ENCODE assay signal across 12 mouse cellular contexts in genomic region chr10:95195719-95196118, GRCm38 (mm10).
DNase-seq lines count a peak whose midpoint lies in the region; ATAC-seq and TF ChIP-seq lines count a peak whose summit lies in the region.
"Had no signal": no experiment of that assay in that cellular context is flagged by ENCODE, and none has a peak within 500 bp of the region (broad histone marks: within the 10 kb centered on the region; RNA-seq: fewer than 3 reads in every experiment).

No protein-coding gene starts in this region.

- no peaks in the 10 kb centered on the region for H3K36me3 ChIP-seq in liver, embryonic 13.5 days
- H3K36me3 ChIP-seq in splenic B cell, adult 2 months (ENCODE audit: control insufficient read depth, insufficient read depth, low read length, poor library complexity, severe bottlenecking) = no peaks in the 10 kb centered on the region
- H3K36me3 ChIP-seq: heart, embryonic 15.5 days; neural tube, embryonic 12.5 days had no signal

- ATAC-seq in liver, embryonic 13.5 days (ENCODE audit: low read depth) = peak; percentile 88
- ATAC-seq: intestine, postnatal 0 days had no signal

- intact Hi-C loops in left cerebral cortex, postnatal 4 days (cut with DNase I) = no loop called here

- peaks cover 52% of the 10 kb centered on the region for H3K4me1 ChIP-seq in liver, embryonic 13.5 days (replicated peaks)

- no peak overlapping the region for H3K9ac ChIP-seq in liver, embryonic 13.5 days
- H3K9ac ChIP-seq: heart, embryonic 15.5 days; neural tube, embryonic 12.5 days had no signal

- H3K4me3 ChIP-seq in liver, embryonic 13.5 days (replicated peaks) = no peak overlapping the region
- H3K4me3 ChIP-seq in layer of hippocampus, adult 2 months = no peak overlapping the region
- H3K4me3 ChIP-seq: heart, embryonic 15.5 days; neural tube, embryonic 12.5 days had no signal

- no peak overlapping the region for H3K27ac ChIP-seq in liver, embryonic 13.5 days
- no peak overlapping the region for H3K27ac ChIP-seq in layer of hippocampus, adult 2 months
- H3K27ac ChIP-seq: heart, embryonic 15.5 days; neural tube, embryonic 12.5 days had no signal

- WGBS in liver, embryonic 13.5 days (ENCODE audit: insufficient replicate concordance) = 33% methylated on average over 5 of the region's 5 CpGs

- no peak for TF ChIP-seq CTCF in layer of hippocampus, adult 2 months (conservative IDR thresholded peaks at IDR 0.05)

- DNase-seq in B cell, adult 2 months = peak; percentile 65 to 75
- peak; percentile 87 for DNase-seq in MEL-GATA-1-ER (ENCODE audit: extremely low read depth, low read depth)
- DNase-seq in liver, embryonic 13.5 days = peak; percentile 15
- DNase-seq in splenic B cell, adult 2 months (ENCODE audit: low read depth, low spot score) = peak; percentile 82
- no peak for DNase-seq in layer of hippocampus, adult 2 months (ENCODE audit: low spot score in 2 of 2)
- no peak for DNase-seq in urinary bladder, postnatal 14 days (ENCODE audit: low spot score)
- no peak for DNase-seq in layer of hippocampus, postnatal 25 days (ENCODE audit: extremely low spot score in 1 of 2, low spot score in 1 of 2)
- DNase-seq in left cerebral cortex, postnatal 4 days = no peak
- DNase-seq: right cerebral cortex, adult 18-20 months had no signal

- H3K27me3 ChIP-seq in liver, embryonic 13.5 days = no peaks in the 10 kb centered on the region
- H3K27me3 ChIP-seq in splenic B cell, adult 2 months (ENCODE audit: control insufficient read depth, insufficient read depth, low read length, poor library complexity, severe bottlenecking) = no peaks in the 10 kb centered on the region
- H3K27me3 ChIP-seq: heart, embryonic 15.5 days; neural tube, embryonic 12.5 days had no signal

- no peak overlapping the region for H3K4me2 ChIP-seq in liver, embryonic 13.5 days
- H3K4me2 ChIP-seq: heart, embryonic 15.5 days; neural tube, embryonic 12.5 days had no signal

- H3K9me3 ChIP-seq in liver, embryonic 13.5 days (replicated peaks) = no peaks in the 10 kb centered on the region
- H3K9me3 ChIP-seq: heart, embryonic 15.5 days; neural tube, embryonic 12.5 days had no signal

Comparison
In these comparisons a context has a peak if more than half of its experiments do, and no peak if none do; other contexts are left out.
1. DNase-seq: peak in B cell, adult 2 months (2 of 2), MEL-GATA-1-ER (single experiment), liver, embryonic 13.5 days (single experiment) and splenic B cell, adult 2 months (single experiment); none in layer of hippocampus, adult 2 months (0 of 2), urinary bladder, postnatal 14 days (single experiment), layer of hippocampus, postnatal 25 days (0 of 2) and left cerebral cortex, postnatal 4 days (single experiment).